Mouse (Mus musculus): ENCODE results near the gene Fam173a. TPM values are rescaled to one million over a fixed set of nuclear protein-coding genes. Genes with fewer than 3 reads are reported as not detected.

Fam173a gene
- total and polyA plus RNA-seq, 3 experiments = 20.5 to 50.5 (median 24.1) TPM

- Histone ChIP-seq H3K27me3 (ENCODE audit: insufficient read depth, low read length) (no peaks in the 10 kb centered on the region), H3K36me3 (replicated peaks) (peaks cover 84% of the 10 kb centered on the region), H3K4me1 (ENCODE audit: insufficient read depth, low read depth, low read length) (peaks cover 83% of the 10 kb centered on the region), H3K9me3 (replicated peaks) (no peaks in the 10 kb centered on the region), H3K4me3 (ENCODE audit: low read depth, low read length) (peak within 1 kb of the TSS; percentile 20; the same call in 1 of the 2 replicates)
- TF ChIP-seq POLR2AphosphoS5 (IDR thresholded peaks at IDR 0.05; ENCODE audit: insufficient replicate concordance, low read depth, low read length) (0 out of 2 replicates have a peak, but pooled peaks have one; percentile 41), GATA2 (IDR thresholded peaks at IDR 0.05; ENCODE audit: borderline replicate concordance, low read depth, low read length) (no peak)
- no peak for ATAC-seq (ENCODE audit: extremely low read depth, insufficient number of reproducible peaks, low FRiP score, poor library complexity, severe bottlenecking)
- DNase-seq (ENCODE audit: low spot score) = no peak
Observed at GRCm38 (mm10) chr17:25837076-25837410, 44.3 kb upstream of the Fam173a start, which contains the start of gene Rhbdl1. Gene Rhbdl1 (minus strand): TSS chr17:25837295.

- TF ChIP-seq TAL1 (conservative IDR thresholded peaks at IDR 0.05; ENCODE audit: low read depth, low read length) (no peak), CTCF (IDR thresholded peaks at IDR 0.05; ENCODE audit: low read depth, low read length) (no peak), GATA1 (IDR thresholded peaks at IDR 0.05; ENCODE audit: borderline replicate concordance, low read length) (no peak), GATA2 (IDR thresholded peaks at IDR 0.05; ENCODE audit: borderline replicate concordance, low read depth, low read length) (no peak)
- no peaks in the 10 kb centered on the region for H3K27me3 ChIP-seq (ENCODE audit: insufficient read depth, low read length)
- peak overlapping the region; percentile 5; the same call in 1 of the 2 replicates for H3K4me3 ChIP-seq (ENCODE audit: low read depth, low read length)
- H3K4me1 ChIP-seq (ENCODE audit: insufficient read depth, low read depth, low read length) = peaks cover 83% of the 10 kb centered on the region
- ATAC-seq (ENCODE audit: extremely low read depth, insufficient number of reproducible peaks, low FRiP score, poor library complexity, severe bottlenecking) (no peak), DNase-seq (ENCODE audit: low spot score) (no peak)
- H3K36me3 ChIP-seq (replicated peaks) = peaks cover 84% of the 10 kb centered on the region
- no peaks in the 10 kb centered on the region for H3K9me3 ChIP-seq (replicated peaks)
Observed at GRCm38 (mm10) chr17:25836397-25837075, 43.8 kb upstream of the Fam173a start.

- peak overlapping the region; percentile 81; the same call in 1 of the 2 replicates for H3K4me3 ChIP-seq (ENCODE audit: low read depth, low read length)
- no peak for TF ChIP-seq GATA2 (IDR thresholded peaks at IDR 0.05; ENCODE audit: borderline replicate concordance, low read depth, low read length)
- no peak for TF ChIP-seq CTCF (IDR thresholded peaks at IDR 0.05; ENCODE audit: low read depth, low read length)
- no peak for TF ChIP-seq TAL1 (conservative IDR thresholded peaks at IDR 0.05; ENCODE audit: low read depth, low read length)
- TF ChIP-seq GATA1 (IDR thresholded peaks at IDR 0.05; ENCODE audit: borderline replicate concordance, low read length) = no peak
- TF ChIP-seq POLR2AphosphoS5 (IDR thresholded peaks at IDR 0.05; ENCODE audit: insufficient replicate concordance, low read depth, low read length) = no peak
- H3K9me3 ChIP-seq (replicated peaks) = no peaks in the 10 kb centered on the region
- peaks cover 84% of the 10 kb centered on the region for H3K36me3 ChIP-seq (replicated peaks)
- H3K27me3 ChIP-seq (ENCODE audit: insufficient read depth, low read length) = no peaks in the 10 kb centered on the region
- peaks cover 83% of the 10 kb centered on the region for H3K4me1 ChIP-seq (ENCODE audit: insufficient read depth, low read depth, low read length)
- DNase-seq (ENCODE audit: low spot score) = no peak
- no peak for ATAC-seq (ENCODE audit: extremely low read depth, insufficient number of reproducible peaks, low FRiP score, poor library complexity, severe bottlenecking)
Observed at GRCm38 (mm10) chr17:25835816-25836215, 43.1 kb upstream of the Fam173a start.

GRCm38 (mm10) chr17:25835301-25835700 is 42.6 kb upstream of the Fam173a start:
- no peak for TF ChIP-seq CTCF (IDR thresholded peaks at IDR 0.05; ENCODE audit: low read depth, low read length)
- TF ChIP-seq GATA1 (IDR thresholded peaks at IDR 0.05; ENCODE audit: borderline replicate concordance, low read length) = no peak
- no peak for TF ChIP-seq POLR2AphosphoS5 (IDR thresholded peaks at IDR 0.05; ENCODE audit: insufficient replicate concordance, low read depth, low read length)
- no peak for TF ChIP-seq GATA2 (IDR thresholded peaks at IDR 0.05; ENCODE audit: borderline replicate concordance, low read depth, low read length)
- TF ChIP-seq TAL1 (conservative IDR thresholded peaks at IDR 0.05; ENCODE audit: low read depth, low read length) = no peak
- H3K4me3 ChIP-seq (ENCODE audit: low read depth, low read length) = peak overlapping the region; percentile 81
- H3K36me3 ChIP-seq (replicated peaks) = peaks cover 84% of the 10 kb centered on the region
- peaks cover 83% of the 10 kb centered on the region for H3K4me1 ChIP-seq (ENCODE audit: insufficient read depth, low read depth, low read length)
- H3K27me3 ChIP-seq (ENCODE audit: insufficient read depth, low read length) = no peaks in the 10 kb centered on the region
- no peaks in the 10 kb centered on the region for H3K9me3 ChIP-seq (replicated peaks)
- no peak for ATAC-seq (ENCODE audit: extremely low read depth, insufficient number of reproducible peaks, low FRiP score, poor library complexity, severe bottlenecking)
- DNase-seq (ENCODE audit: low spot score) = no peak

GRCm38 (mm10) chr17:25834595-25835222 is 42.0 kb upstream of the Fam173a start:
- Histone ChIP-seq H3K36me3 (replicated peaks) (peaks cover 84% of the 10 kb centered on the region), H3K4me1 (ENCODE audit: insufficient read depth, low read depth, low read length) (peaks cover 82% of the 10 kb centered on the region), H3K4me3 (ENCODE audit: low read depth, low read length) (peak overlapping the region; percentile 81), H3K9me3 (replicated peaks) (no peaks in the 10 kb centered on the region), H3K27me3 (ENCODE audit: insufficient read depth, low read length) (no peaks in the 10 kb centered on the region)
- no peak for ATAC-seq (ENCODE audit: extremely low read depth, insufficient number of reproducible peaks, low FRiP score, poor library complexity, severe bottlenecking)
- DNase-seq (ENCODE audit: low spot score) = no peak
- no peak for TF ChIP-seq POLR2AphosphoS5 (IDR thresholded peaks at IDR 0.05; ENCODE audit: insufficient replicate concordance, low read depth, low read length)
- TF ChIP-seq TAL1 (conservative IDR thresholded peaks at IDR 0.05; ENCODE audit: low read depth, low read length) = no peak
- no peak for TF ChIP-seq GATA1 (IDR thresholded peaks at IDR 0.05; ENCODE audit: borderline replicate concordance, low read length)
- no peak for TF ChIP-seq GATA2 (IDR thresholded peaks at IDR 0.05; ENCODE audit: borderline replicate concordance, low read depth, low read length)
- TF ChIP-seq CTCF (IDR thresholded peaks at IDR 0.05; ENCODE audit: low read depth, low read length) = no peak

- DNase-seq (ENCODE audit: low spot score) (no peak), ATAC-seq (ENCODE audit: extremely low read depth, insufficient number of reproducible peaks, low FRiP score, poor library complexity, severe bottlenecking) (no peak)
- peaks cover 84% of the 10 kb centered on the region for H3K36me3 ChIP-seq (replicated peaks)
- peaks cover 82% of the 10 kb centered on the region for H3K4me1 ChIP-seq (ENCODE audit: insufficient read depth, low read depth, low read length)
- peak overlapping the region; percentile 81 for H3K4me3 ChIP-seq (ENCODE audit: low read depth, low read length)
- H3K9me3 ChIP-seq (replicated peaks) = no peaks in the 10 kb centered on the region
- no peaks in the 10 kb centered on the region for H3K27me3 ChIP-seq (ENCODE audit: insufficient read depth, low read length)
- TF ChIP-seq POLR2AphosphoS5 (IDR thresholded peaks at IDR 0.05; ENCODE audit: insufficient replicate concordance, low read depth, low read length) (no peak), GATA2 (IDR thresholded peaks at IDR 0.05; ENCODE audit: borderline replicate concordance, low read depth, low read length) (no peak), CTCF (IDR thresholded peaks at IDR 0.05; ENCODE audit: low read depth, low read length) (no peak), GATA1 (IDR thresholded peaks at IDR 0.05; ENCODE audit: borderline replicate concordance, low read length) (no peak), TAL1 (conservative IDR thresholded peaks at IDR 0.05; ENCODE audit: low read depth, low read length) (no peak)
Observed at GRCm38 (mm10) chr17:25833961-25834594, 41.4 kb upstream of the Fam173a start.

Measured in G1E (cell line).